Mouse (Mus musculus) brown adipose tissue, adult 24 weeks (tissue): Measurements from ENCODE around the gene H2-T23. TPM values are rescaled to one million over a fixed set of nuclear protein-coding genes. Genes with fewer than 3 reads are reported as not detected.
"Not testable (repeated sequence)": the region's sequence is repeated elsewhere in the genome, so short reads cannot be mapped to it uniquely, and the experiment has no call there.

ENCODE experiments used
- H3K27ac ChIP-seq: fragments of 200-500 bp; replicated peaks from 2 replicates; pipeline ENCODE4 v1.5.1; 2012; ENCODE audit warnings: low read depth, mild to moderate bottlenecking, low read length
- H3K4me1 ChIP-seq: fragments of 200-500 bp; 2 replicates; pipeline ENCODE4 v1.6.1; 2012; ENCODE audit warnings: low read length, mixed read lengths; ENCODE audit not compliant: control insufficient read depth, insufficient read depth, insufficient read length
- H3K4me3 ChIP-seq: fragments of 200-500 bp; 2 replicates; pipeline ENCODE4 v1.5.1; 2012; ENCODE audit warnings: low read depth, mild to moderate bottlenecking, low read length, moderate library complexity; ENCODE audit not compliant: insufficient read depth
- polyA plus RNA-seq: library from polyadenylated mRNA; stranded (reverse); fragments of >200 nt; gene quantifications from 2 replicates; pipeline ENCODE4 v1.2.4, GENCODE M21; 2012; ENCODE audit not compliant: missing spikeins, insufficient read depth, insufficient read length

Gene H2-T23
- polyA plus RNA-seq, 1 experiment, result 16.3 TPM

- H3K4me3 ChIP-seq, H3K4me1 ChIP-seq, H3K27ac ChIP-seq: not testable (repeated sequence)
Measured at GRCm38 (mm10) chr17:36004409-36004808, 28.2 kb downstream of the H2-T23 start.

GRCm38 (mm10) chr17:36003331-36003730 is 29.3 kb downstream of the H2-T23 start:
- H3K4me3 ChIP-seq, result no peak overlapping the region
- H3K4me1 ChIP-seq, result 0 out of 2 replicates have a peak, but pooled peaks cover 2% of the 10 kb centered on the region

GRCm38 (mm10) chr17:36001966-36002365 is 30.7 kb downstream of the H2-T23 start:
- H3K4me1 ChIP-seq, result 0 out of 2 replicates have a peak, but pooled peaks cover 2% of the 10 kb centered on the region
- H3K4me3 ChIP-seq, result no peak overlapping the region
- H3K27ac ChIP-seq, result no peak overlapping the region

More at GRCm38 (mm10) chr17:36003331-36003730, 29.3 kb downstream of the H2-T23 start:
- H3K27ac ChIP-seq, result no peak overlapping the region

GRCm38 (mm10) chr17:36001121-36001897 is 31.3 kb downstream of the H2-T23 start:
- 0 out of 2 replicates have a peak, but pooled peaks cover 2% of the 10 kb centered on the region for H3K4me1 ChIP-seq
- no peak overlapping the region for H3K27ac ChIP-seq
- no peak overlapping the region for H3K4me3 ChIP-seq

GRCm38 (mm10) chr17:36000349-36000748 is 32.3 kb downstream of the H2-T23 start:
- Histone ChIP-seq H3K4me3 (no peak overlapping the region), H3K27ac (no peak overlapping the region), H3K4me1 (0 out of 2 replicates have a peak, but pooled peaks cover 2% of the 10 kb centered on the region)

- H3K4me3 ChIP-seq, result no peak overlapping the region
- 0 out of 2 replicates have a peak, but pooled peaks cover 2% of the 10 kb centered on the region for H3K4me1 ChIP-seq
- H3K27ac ChIP-seq, result no peak overlapping the region
Measured at GRCm38 (mm10) chr17:35999356-35999755, 33.3 kb downstream of the H2-T23 start.

GRCm38 (mm10) chr17:35998545-35999305 is 33.9 kb downstream of the H2-T23 start:
- Histone ChIP-seq H3K4me3 (no peak overlapping the region), H3K27ac (no peak overlapping the region), H3K4me1 (0 out of 2 replicates have a peak, but pooled peaks cover 2% of the 10 kb centered on the region)

- Histone ChIP-seq H3K4me3 (no peak overlapping the region), H3K27ac (no peak overlapping the region), H3K4me1 (0 out of 2 replicates have a peak, but pooled peaks cover 2% of the 10 kb centered on the region)
Measured at GRCm38 (mm10) chr17:35997713-35998510, 34.7 kb downstream of the H2-T23 start.

- Histone ChIP-seq H3K4me3 (no peak overlapping the region), H3K4me1 (0 out of 2 replicates have a peak, but pooled peaks cover 2% of the 10 kb centered on the region), H3K27ac (no peak overlapping the region)
Measured at GRCm38 (mm10) chr17:35996949-35997348, 35.7 kb downstream of the H2-T23 start.

- H3K27ac ChIP-seq, result peak overlapping the region; percentile 40
- peak overlapping the region; percentile 75 for H3K4me3 ChIP-seq
- H3K4me1 ChIP-seq, result no peaks in the 10 kb centered on the region
Measured at GRCm38 (mm10) chr17:35994879-35995240, 37.8 kb downstream of the H2-T23 start.

- Histone ChIP-seq H3K4me1 (no peaks in the 10 kb centered on the region), H3K4me3 (peak overlapping the region; percentile 75), H3K27ac (peak overlapping the region; percentile 40)
Measured at GRCm38 (mm10) chr17:35994175-35994878, 38.3 kb downstream of the H2-T23 start.

- Histone ChIP-seq H3K27ac (no peak overlapping the region), H3K4me1 (no peaks in the 10 kb centered on the region), H3K4me3 (peak overlapping the region; percentile 49)
Measured at GRCm38 (mm10) chr17:35993675-35994074, 39.0 kb downstream of the H2-T23 start.

GRCm38 (mm10) chr17:35991781-35992180 is 40.9 kb downstream of the H2-T23 start:
- Histone ChIP-seq H3K27ac (no peak overlapping the region), H3K4me1 (no peaks in the 10 kb centered on the region), H3K4me3 (no peak overlapping the region)

- no peak overlapping the region for H3K27ac ChIP-seq
- H3K4me3 ChIP-seq, result no peak overlapping the region
- peaks cover 6% of the 10 kb centered on the region; the same call in 1 of the 2 replicates for H3K4me1 ChIP-seq
Measured at GRCm38 (mm10) chr17:35981776-35982175, 50.9 kb downstream of the H2-T23 start.
